Mouse (Mus musculus) urinary bladder, adult 18-20 months (tissue): ENCODE results near the gene Mmp28.
A peak's percentile ranks its signal among the peaks of the same experiment; 100 is the strongest.

Experiments used
- DNase-seq, 2 experiments: peaks; one replicate each; pipeline ENCODE4 v3.0.0; 2022; ENCODE audit warnings: low spot score in 2 of 2, mixed read lengths in 2 of 2

The Mmp28 gene

DNA sequence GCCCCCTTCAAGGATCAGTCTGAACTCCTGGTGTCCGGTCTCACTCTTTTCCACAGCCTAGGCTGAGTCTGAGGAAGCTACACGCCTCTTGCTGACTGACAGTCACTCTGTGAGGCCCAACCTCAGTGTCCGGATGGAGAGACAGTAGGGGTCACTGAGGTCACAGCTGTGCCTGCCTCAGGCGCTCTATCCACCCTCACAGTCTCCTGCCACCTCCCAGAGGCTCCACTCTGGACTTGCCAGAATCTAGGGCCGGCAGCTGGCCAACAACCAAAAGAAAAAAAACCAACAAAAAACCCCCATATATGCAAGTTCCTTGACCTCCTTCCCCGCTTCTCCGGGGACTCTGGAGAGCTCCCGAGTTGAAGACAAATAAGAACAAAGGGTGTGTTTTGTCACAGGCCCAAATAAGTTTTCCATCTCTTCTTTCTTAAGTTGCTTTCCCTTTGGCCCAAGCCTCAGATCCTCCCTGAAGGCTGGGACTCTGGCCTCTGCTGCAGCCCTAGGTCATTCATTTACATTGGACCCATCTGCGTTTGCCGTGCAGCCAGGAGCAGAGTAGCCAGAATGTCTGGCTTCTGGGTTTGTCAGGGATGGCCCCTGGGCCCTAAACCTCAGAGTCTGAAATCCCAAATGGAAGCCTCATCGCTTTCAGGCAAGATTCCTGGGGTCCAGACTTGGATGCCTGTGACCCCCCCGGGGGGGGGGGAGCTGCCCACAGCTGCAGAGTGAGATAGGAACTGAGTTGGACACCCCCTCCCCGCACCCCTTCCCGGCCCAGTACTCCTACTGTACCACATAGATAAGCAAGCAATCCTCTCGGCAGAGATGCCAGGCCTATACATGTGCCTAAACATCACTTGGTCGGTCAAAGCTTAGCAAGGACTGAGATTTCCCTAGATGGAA lies 14.6 kb downstream of the Mmp28 start:
- DNase-seq = no peak

DNA sequence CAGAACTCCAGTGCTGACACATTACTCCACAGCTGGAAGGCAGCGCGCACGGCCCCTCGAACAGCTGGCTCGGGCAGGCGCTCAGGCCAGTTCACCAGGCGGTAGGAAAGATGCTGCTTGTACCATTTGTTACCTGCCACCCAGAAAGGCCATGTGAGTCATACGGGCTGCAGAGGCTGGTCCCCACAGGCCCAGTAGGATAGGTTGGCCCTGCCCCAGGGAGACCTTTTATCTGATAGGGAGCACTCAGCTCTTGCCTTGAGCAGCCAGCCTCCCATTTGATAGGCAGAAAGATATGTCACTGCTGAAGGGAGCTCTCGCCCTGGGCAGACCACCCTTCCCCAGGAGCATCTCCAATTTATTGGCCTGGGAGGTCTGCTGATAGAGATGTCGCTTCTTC lies 15.3 kb downstream of the Mmp28 start:
- DNase-seq = peak in 1 of 2 experiments; percentile 63

DNA sequence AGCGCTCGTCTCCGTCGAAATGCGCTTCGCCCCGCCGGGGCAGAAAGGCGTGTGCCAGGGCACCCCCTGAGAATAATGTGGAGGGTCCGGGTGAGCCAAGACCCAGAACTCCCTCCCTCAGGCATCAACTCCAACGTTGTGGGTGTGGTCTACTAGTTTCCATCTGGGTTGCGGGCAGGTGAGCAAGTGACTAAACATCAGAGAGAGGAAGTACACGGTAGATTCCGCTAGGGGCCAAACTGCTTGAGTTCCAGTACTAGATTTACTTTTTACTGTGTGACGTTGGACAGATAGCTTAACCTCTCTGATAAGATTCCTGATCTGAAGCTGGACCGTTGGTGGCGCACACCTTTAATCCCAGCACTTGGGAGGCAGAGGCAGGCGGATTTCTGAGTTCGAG lies 17.9 kb downstream of the Mmp28 start:
- no peak for DNase-seq

DNA sequence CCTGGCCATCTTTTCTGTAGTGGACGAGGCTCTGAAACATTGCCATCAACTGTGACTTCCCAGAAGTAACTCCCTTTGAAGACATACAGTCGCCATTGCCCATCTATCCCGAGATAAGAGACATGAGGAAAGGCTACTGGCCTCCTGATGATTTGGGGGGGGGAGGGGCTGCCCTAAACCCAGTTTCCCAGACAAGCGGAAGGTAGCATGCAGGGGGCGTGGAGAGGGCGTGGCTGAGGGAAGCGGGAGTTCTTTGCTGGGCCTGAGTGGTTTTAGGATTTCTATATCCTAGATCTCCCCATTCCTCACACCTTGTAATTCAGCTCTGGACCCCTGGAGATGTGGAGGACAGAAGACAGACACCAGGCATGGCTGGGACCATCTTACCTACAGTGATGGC lies 19.0 kb downstream of the Mmp28 start:
- DNase-seq = no peak

DNA sequence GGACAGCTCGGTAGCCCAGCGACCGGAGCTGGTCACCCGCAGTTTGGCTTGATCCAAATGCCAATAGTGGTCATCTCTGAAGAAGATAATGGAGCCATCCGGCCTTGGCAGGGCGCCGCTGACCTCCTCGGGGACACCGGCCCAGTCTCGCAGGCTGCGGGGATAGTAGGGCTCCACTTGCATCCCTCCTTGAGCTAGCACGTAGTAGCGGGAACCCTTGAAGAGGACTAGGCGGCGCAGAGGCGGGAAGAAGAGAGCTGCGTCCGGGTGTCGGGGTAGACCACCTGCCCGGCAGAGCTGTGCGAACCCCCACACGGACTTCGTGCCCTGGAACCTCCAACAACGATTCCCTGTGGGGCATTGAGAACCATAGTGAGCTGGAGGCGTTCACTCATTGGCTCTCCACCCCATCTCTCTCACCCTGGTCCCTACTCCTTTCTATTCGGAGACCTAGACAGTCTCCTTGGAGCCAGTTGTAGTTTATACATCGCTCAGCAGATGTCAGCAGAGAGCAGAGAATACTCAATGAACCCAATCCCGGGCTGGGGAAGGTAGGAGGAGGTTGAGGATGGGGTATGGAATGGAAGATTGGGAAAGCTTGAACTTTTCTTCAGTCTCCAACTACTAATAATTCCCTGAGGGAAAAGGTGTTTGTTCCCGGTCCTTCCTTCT lies 20.1 kb downstream of the Mmp28 start:
- peak; percentile 31 to 64 for DNase-seq

DNA sequence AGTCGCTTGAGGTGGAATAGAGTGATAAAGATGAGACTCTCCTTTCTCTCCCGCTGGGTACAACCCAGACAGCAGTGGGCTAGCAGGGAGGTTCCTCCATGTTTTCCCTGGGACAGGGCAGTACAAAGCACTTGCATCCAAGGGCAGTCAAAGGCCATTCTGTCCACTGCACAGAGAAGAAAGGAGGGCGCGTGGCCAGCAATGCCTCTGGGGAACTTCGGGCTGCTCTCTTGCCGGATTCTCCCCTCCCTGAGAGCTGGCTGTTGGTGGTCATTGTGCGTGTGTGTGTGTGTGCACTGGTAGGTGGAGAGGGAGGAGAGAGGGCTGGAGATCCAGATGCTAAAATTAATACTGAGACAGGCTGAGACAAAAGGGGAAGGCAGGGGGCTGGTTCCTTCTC lies 21.6 kb downstream of the Mmp28 start:
- DNase-seq = no peak

DNA sequence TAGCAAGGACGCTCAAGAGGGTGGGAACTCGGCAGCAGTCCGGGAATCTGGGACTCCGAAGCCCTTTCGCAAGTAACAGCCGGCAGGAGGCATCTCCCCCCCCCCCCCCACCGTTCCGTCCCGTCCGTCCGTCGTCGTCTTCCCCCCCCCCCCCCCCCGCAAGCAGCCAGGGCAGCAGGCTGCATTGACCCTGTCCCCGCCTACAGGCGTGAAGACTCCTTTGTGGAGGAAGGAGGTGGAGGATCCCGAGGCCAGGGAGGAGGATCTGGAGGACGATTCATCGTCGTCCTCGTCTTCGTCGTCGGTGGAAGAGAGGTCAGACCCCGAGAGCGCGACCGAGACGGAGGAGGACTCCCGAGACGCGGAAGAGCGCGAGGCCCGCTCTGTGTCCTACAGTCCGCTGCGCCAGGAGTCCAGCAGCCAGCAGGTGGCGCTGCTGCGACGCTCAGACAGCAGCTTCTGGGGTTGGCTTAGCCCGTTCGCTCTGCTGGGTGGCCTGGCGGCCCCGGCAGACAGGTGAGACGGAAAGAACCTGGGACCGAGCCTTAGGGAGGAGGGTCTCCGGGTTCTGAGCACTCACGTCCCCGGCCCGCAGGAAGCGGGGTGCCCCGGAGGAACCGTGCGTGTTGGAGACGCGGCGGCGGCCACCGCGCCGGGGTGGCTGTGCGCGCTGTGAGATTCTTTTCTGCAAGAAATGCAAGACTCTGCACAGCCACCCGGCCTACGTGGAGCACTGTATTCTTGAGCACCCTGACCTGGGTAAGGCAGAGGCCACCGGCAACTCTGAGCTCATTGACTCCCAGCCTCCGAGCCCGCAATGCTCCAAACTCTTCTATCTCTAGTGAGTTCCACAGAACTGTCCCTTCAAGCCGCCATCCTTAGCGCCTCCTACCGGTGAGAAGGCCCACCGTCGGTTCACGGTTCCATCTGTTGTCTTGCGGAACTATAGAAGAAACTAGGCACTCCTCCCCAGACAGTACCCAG lies 22.5 kb downstream of the Mmp28 start:
- peak; percentile 72 to 84 for DNase-seq

DNA sequence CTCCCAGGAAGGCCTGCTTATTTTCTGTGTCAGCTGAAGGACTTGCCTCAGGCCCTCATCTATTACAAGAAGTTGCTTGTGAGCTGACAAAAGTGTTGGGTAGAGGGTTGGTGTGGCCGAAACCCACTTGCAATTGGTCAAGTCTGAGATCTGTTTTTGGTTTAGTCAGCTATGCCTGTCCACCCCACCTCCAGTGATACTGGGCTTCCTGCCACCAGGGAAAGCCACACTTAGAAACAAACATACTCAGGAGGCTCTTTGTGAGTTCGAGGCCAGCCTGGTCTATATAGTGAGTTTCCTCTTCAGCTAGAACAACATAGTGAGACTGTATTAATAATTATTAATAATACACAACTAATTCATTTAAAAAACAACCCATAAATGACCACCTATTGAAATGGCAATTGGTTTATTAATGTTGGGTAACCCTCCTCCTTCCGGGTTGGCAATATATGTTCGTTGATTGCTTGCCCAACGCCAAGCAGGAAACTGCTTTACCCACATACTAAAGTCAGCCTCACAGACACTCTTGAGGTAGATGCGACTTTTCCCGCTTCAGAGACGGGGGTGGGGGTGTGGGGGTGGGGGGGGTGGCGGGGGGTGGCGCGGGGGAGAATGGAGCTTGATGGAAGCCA lies 23.3 kb downstream of the Mmp28 start:
- no peak for DNase-seq

DNA sequence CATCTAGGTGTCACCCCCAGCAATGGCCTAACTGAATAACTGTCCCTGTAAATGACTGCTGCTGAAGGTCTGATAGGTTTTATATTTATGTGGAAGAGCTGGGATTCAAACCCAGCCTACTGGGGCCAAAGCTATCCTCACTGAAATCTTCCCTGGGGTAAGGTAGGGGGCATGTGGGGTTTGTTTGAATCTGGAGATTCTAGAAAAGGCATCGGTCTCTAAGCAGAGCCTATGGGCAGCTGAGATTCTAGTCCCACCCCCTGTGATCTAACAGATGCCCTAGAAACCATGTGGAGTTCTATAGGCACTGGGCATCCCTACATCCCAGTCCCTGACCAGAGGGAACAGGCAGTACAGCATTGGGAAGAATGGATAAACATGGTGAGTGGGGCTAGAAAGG lies 25.5 kb downstream of the Mmp28 start, which contains the start of gene 1700020L24Rik:
TSS of gene 1700020L24Rik (plus strand) at position 301 of the 400 bp plus-strand sequence.
- no peak for DNase-seq

DNA sequence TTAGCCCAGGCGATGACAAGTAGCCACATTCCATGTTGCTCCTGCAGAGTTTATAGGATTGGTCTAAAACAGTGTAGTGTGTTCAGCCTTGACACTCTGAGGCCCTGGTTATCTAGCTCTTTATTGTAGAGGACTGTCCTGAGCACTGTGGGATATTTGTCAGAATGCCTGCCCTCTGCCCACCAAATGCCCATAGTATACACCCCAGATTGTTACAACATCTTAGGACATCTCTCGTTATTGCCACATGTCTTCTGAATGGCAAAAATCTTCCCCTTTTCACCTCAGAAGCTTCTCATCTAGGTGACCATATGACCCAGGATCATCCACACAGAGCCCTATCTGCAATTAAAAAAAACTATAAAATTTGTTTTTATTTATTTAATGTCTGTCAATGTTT lies 30.3 kb downstream of the Mmp28 start:
- DNase-seq = no peak

DNA sequence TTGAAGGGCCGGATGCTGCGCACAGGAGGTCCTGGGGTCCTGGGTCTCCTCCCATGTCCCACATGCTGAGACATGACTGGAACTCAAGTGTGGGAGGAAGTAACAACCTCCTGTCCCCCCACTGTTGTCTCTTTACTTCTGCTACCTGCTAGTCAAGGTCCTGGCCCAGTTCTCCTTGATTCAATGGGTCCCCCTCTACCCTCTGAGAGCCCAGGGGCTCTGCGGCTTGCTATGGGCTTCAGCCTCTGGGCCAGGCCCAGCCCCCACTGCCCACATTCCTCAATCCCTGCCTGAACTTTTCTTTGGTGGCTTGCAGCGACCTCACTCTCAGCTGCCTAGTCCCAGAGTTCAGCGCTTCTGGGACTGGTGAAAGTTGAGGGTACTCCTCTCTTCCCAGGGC lies 33.5 kb downstream of the Mmp28 start, which contains the start of gene Gas2l2:
TSS of gene Gas2l2 (minus strand) at position 101 of the 400 bp plus-strand sequence.
- DNase-seq = no peak

DNA sequence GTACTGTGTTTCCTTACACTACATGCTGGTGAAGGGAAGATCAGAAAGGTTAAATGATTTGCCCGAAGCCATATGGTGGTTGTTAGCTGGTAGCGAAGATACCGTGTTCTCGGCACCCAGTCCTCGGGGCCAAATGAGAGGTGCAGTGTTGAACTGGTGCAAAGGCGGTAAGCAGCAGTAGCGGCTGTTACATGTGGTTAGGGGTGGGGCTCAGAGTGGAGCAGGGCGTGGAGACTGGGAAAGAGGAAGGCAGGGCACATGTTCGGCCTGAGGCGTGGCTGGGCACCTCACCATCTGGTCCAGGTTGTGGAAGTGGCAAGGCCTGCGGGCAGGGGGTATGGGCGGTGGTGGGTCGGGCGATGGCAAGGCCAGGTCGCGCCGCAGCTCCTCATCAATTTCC lies 35.9 kb downstream of the Mmp28 start:
- DNase-seq = no peak

DNA sequence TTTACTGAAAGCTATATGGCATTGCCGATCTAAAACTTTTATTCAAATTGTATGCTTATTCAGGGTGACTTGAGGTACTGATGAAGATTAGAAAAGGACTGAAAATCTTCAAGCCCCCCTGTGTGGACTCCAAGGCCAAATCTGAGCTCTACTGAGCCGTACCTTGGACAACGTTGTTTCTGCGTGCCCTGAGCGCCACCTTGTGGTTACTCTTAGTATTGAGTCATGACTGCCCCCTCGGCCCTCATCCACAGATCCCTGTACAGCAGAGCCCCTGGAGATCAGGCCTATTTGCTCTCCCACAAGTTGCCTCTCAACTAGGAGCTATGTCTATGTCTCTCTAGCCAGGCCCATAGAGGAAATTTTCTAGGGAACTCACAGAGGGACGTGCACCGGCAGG lies 38.2 kb downstream of the Mmp28 start:
- DNase-seq = peak in 1 of 2 experiments; percentile 51

DNA sequence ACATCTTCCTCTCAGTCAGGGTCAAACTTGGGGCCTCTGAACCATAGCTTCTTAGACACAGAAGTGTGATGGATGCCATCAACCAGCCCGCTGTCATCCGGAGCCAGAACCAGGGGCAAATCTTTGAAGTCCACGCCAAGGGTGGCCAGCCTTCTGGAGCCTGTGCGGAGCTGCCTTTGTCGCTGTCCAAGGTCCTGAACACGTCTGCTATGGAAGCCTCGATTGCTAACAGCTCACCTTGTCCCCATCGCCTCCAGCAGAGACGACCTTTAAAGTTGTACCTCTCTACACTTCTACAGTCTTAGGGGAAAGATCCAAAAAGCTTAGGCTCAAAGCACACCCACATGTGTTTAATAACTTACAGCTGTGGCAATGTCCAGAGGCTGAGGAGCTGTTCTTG lies 41.6 kb downstream of the Mmp28 start:
- peak; percentile 28 to 72 for DNase-seq

DNA sequence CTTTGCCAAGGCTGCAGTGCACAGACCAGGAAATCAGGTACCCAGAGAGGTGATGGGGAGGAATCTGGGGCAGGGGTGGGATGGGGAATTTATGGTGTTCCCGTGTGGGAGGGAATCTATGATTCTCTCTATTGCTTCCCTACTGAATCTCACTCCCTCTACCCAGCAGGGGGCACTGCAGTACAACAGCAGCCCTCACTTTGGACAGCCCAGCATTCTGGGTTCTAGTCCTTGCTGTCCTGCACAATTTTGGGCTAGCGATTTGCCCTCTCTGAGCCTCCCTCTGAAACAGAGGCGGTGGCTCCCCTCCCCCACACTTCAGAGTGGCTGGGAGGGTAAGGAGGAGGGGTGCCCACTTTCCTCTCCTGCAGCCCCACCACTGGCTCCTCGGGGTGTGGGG lies 42.5 kb downstream of the Mmp28 start:
- DNase-seq = no peak

DNA sequence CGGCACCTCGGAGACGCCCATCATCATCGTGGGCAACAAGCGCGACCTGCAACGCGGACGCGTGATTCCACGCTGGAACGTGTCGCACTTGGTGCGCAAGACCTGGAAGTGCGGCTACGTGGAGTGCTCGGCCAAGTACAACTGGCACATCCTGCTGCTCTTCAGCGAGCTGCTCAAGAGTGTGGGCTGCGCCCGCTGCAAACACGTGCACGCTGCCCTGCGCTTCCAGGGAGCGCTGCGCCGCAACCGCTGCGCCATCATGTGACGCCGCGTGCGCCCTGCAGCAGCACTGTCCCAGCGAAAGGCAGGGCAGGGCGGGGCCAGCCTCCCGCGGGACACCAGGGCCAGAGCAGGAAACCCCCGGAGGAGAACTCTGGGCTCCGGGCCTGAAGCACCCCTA lies 44.3 kb downstream of the Mmp28 start:
- no peak for DNase-seq

DNA sequence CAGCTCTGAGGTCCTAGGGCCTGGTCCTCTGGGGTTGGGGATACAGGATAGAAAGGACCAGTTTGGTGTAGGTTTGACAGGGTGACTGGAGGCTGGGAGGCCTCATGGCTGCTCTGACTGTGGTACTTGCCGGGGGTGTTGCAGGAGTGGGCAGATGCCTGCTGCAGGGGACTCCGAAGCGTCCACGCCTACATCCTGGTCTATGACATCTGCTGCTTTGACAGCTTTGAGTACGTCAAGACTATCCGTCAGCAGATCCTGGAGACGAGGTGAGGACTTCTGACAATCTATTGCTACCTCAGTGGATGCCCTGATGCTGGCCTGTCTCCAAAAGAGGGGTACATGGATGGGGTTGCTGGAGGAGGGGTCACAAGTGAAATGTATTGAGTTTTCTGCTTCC lies 45.2 kb downstream of the Mmp28 start:
- no peak for DNase-seq

DNA sequence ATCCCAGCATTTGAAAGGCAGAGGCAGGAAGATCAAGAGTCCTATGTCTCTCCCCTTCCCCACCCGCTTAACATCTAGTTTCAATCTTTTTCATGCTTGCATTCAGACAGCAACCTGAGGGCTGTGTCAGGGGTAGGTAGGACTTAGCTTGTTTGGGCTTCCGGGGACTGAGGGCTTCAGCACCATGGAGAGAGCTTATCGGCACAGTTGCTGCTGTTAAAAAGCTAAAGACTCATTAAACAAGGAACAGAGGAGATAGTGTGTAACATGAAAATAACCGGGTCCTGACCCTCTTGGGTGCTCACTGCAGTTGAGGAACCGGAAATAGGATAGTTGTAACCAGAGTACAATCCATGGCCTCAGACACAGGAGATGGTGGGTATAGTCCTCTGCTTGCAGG lies 45.8 kb downstream of the Mmp28 start:
- DNase-seq = peak; percentile 38 to 41

DNA sequence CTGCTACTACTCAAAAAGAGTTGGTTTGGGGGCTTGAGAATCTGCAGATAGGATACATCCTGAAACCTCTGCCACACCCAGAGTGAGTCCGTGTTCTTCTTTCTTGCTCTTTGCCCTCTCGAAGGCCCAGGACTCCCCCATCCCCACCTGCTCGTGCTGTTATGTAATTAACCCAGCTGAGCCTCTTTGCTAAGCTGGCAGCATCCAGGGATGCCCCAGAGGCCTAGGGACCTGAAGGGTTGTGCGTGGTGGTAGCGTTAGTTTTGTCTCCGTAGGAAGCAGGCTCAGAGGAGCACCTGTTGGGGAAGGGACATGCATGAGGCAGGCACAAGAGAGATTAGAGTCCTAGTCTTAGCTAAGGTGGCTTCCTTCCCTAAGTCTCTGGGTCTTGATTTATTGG lies 52.4 kb downstream of the Mmp28 start:
- no peak for DNase-seq

DNA sequence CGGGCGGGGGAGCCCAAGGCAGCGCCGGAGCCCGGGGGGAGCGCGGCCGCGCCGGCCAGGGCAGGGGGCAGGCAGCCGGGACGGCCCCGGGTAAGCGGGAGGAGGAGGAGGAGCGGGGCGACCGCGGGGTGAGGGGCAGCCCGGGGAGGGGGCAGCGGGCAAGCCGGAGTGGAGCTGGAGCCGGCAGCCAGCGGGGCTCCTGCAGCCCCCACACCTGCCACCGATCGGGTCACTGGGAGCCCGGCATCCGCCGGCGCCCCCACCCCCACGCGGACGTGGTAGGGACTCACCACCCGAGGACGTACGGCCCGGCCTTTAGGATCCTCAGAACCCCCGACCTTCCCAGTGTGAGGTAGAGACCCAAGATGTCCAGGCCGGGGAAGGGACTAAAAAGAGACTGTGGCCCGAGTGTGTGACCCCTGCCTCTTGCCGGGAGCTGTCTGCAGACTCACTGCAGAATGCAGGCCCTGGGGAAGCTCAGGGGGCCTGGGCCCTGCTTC lies 53.0 kb downstream of the Mmp28 start:
- no peak for DNase-seq

DNA sequence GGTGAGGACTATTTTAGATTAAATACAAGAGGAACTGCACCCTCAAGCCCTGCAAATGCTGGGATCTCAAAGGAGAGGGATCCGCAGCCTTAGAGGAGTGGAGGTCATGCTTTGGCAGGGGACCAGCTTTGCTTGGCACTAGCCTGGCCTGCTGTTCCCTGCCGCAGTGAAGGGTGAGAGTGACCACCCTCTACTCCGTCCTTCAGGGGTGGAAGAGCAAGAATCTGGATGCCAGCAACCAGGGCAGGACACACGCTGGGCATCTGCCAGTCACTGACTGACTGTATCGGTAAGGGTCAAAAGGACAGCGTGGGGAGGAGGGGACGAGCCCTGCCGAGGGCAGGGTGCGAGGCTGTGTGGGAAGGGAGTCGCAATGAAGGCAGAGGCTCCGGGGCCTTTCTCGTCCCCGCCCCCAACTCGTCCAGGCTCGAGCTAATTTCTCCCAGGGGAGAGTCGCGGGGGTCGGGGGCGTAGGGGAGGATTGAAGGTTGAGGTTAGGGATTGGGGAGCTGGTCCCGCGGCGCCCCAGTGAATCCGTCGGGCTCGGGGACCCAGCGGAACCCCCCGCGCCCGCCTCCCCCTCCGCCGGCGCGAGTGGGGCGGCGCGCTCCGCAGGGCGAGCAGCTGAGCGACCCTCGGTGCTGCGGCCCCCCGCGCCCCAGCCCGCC lies 53.6 kb downstream of the Mmp28 start, which contains the start of gene Rasl10b:
TSS of gene Rasl10b (plus strand) at position 51 of the 668 bp plus-strand sequence.
- DNase-seq = no peak
